Mouse (Mus musculus) bone marrow macrophage, adult 2 months (primary cell): Measurements from ENCODE around the gene Lce3b. TPM values are rescaled to one million over a fixed set of nuclear protein-coding genes. Genes with fewer than 3 reads are reported as not detected.

ENCODE experiments used
- H3K27ac ChIP-seq: 2 replicates; pipeline ENCODE4 v1.5.1; 2012; ENCODE audit warnings: low read depth, low read length; ENCODE audit not compliant: insufficient read depth
- H3K4me1 ChIP-seq: 2 replicates; pipeline ENCODE4 v1.6.1; 2012; ENCODE audit warnings: low read length; ENCODE audit not compliant: control insufficient read depth, insufficient read depth
- H3K4me3 ChIP-seq: 2 replicates; pipeline ENCODE4 v1.5.1; 2012; ENCODE audit warnings: mild to moderate bottlenecking, low read length, moderate library complexity; ENCODE audit not compliant: insufficient read depth
- CTCF ChIP-seq: IDR thresholded peaks from 2 replicates; pipeline ENCODE4 v1.5.1; 2012; ENCODE audit warnings: low read depth, mild to moderate bottlenecking, low read length, moderate library complexity
- POLR2A ChIP-seq: IDR thresholded peaks from 2 replicates; pipeline ENCODE4 v1.6.1; 2012; ENCODE audit warnings: mild to moderate bottlenecking, low read depth, low read length, borderline replicate concordance
- polyA plus RNA-seq: library from polyadenylated mRNA; stranded (reverse); fragments of >200 nt; gene quantifications from 2 replicates; pipeline ENCODE4 v1.2.4, GENCODE M21; 2012; ENCODE audit not compliant: missing spikeins, insufficient read depth, insufficient read length

The Lce3b gene
- polyA plus RNA-seq: not detected in 2 replicates

GRCm38 (mm10) chr3:92932679-92933078 is at the start of gene Lce3b:
Lce3b (plus strand) TSS chr3:92932979.
- Histone ChIP-seq H3K4me3 (no peak within 1 kb of the TSS), H3K4me1 (no peaks in the 10 kb centered on the region), H3K27ac (no peak within 1 kb of the TSS)
- TF ChIP-seq CTCF: no peak
- no peak for TF ChIP-seq POLR2A

- no peak for TF ChIP-seq POLR2A
- no peak for TF ChIP-seq CTCF
- Histone ChIP-seq H3K4me3 (no peak overlapping the region), H3K27ac (no peak overlapping the region), H3K4me1 (no peaks in the 10 kb centered on the region)
Observed at GRCm38 (mm10) chr3:92894063-92894462, 38.7 kb upstream of the Lce3b start.

- no peak overlapping the region for H3K27ac ChIP-seq
- TF ChIP-seq POLR2A (no peak), CTCF (no peak)
- H3K4me3 ChIP-seq: no peak overlapping the region
- H3K4me1 ChIP-seq: no peaks in the 10 kb centered on the region
Observed at GRCm38 (mm10) chr3:92894489-92894888, 38.3 kb upstream of the Lce3b start.

- Histone ChIP-seq H3K4me3 (no peak overlapping the region), H3K4me1 (no peaks in the 10 kb centered on the region), H3K27ac (no peak overlapping the region)
- TF ChIP-seq POLR2A: no peak
- TF ChIP-seq CTCF: peak; percentile 48; the same call in 1 of the 2 replicates
Observed at GRCm38 (mm10) chr3:92902992-92903391, 29.8 kb upstream of the Lce3b start.

- no peak overlapping the region for H3K27ac ChIP-seq
- no peaks in the 10 kb centered on the region for H3K4me1 ChIP-seq
- H3K4me3 ChIP-seq: no peak overlapping the region
- no peak for TF ChIP-seq POLR2A
- TF ChIP-seq CTCF: no peak
Observed at GRCm38 (mm10) chr3:92903640-92904039, 29.1 kb upstream of the Lce3b start.

GRCm38 (mm10) chr3:92905182-92905581 is 27.6 kb upstream of the Lce3b start:
- no peaks in the 10 kb centered on the region for H3K4me1 ChIP-seq
- H3K27ac ChIP-seq: no peak overlapping the region
- no peak overlapping the region for H3K4me3 ChIP-seq
- TF ChIP-seq CTCF: no peak
- no peak for TF ChIP-seq POLR2A

GRCm38 (mm10) chr3:92907571-92907970 is 25.2 kb upstream of the Lce3b start:
- H3K27ac ChIP-seq: no peak overlapping the region
- TF ChIP-seq POLR2A: no peak
- TF ChIP-seq CTCF: peak; percentile 41; the same call in 1 of the 2 replicates
- no peaks in the 10 kb centered on the region for H3K4me1 ChIP-seq
- H3K4me3 ChIP-seq: no peak overlapping the region

- no peak overlapping the region for H3K27ac ChIP-seq
- H3K4me1 ChIP-seq: no peaks in the 10 kb centered on the region
- TF ChIP-seq CTCF: no peak
- H3K4me3 ChIP-seq: no peak overlapping the region
Observed at GRCm38 (mm10) chr3:92920364-92920763, 12.4 kb upstream of the Lce3b start.

- H3K27ac ChIP-seq: no peak within 1 kb of the TSS
- no peak for TF ChIP-seq CTCF
- TF ChIP-seq POLR2A: no peak
Observed at GRCm38 (mm10) chr3:92926130-92926529, 6.6 kb upstream of the Lce3b start, which contains the start of gene Lce3a. Lce3a (minus strand) TSS chr3:92926230.

GRCm38 (mm10) chr3:92944186-92944585 is 11.4 kb downstream of the Lce3b start, which contains the start of gene Lce3c:
Lce3c (plus strand) TSS chr3:92944486.
- H3K4me3 ChIP-seq: no peak within 1 kb of the TSS
- TF ChIP-seq POLR2A (no peak), CTCF (no peak)
- H3K4me1 ChIP-seq: no peaks in the 10 kb centered on the region
- no peak within 1 kb of the TSS for H3K27ac ChIP-seq

More at GRCm38 (mm10) chr3:92926130-92926529, 6.6 kb upstream of the Lce3b start, which contains the start of gene Lce3a:
- Histone ChIP-seq H3K4me3 (no peak within 1 kb of the TSS), H3K4me1 (no peaks in the 10 kb centered on the region)

- Histone ChIP-seq H3K4me1 (no peaks in the 10 kb centered on the region), H3K4me3 (no peak within 1 kb of the TSS), H3K27ac (no peak within 1 kb of the TSS)
- TF ChIP-seq CTCF: no peak
- no peak for TF ChIP-seq POLR2A
Observed at GRCm38 (mm10) chr3:92957090-92957489, 24.3 kb downstream of the Lce3b start, which contains the start of gene Lce3d. Lce3d (plus strand) TSS chr3:92957390.
